Mouse (Mus musculus) monocyte, adult 2 months (primary cell): ENCODE data around the gene Col5a3.

Experiments used
- DNase-seq, 2 experiments: peaks; one replicate each; pipeline ENCODE4 v3.0.0; 2022; ENCODE audit warnings: low spot score in 2 of 2, low read depth in 1 of 2

Gene Col5a3

GRCm38 (mm10) chr9:20749213-20749612, 65.7 kb downstream of the Col5a3 start:
- DNase-seq, result no peak

DNA sequence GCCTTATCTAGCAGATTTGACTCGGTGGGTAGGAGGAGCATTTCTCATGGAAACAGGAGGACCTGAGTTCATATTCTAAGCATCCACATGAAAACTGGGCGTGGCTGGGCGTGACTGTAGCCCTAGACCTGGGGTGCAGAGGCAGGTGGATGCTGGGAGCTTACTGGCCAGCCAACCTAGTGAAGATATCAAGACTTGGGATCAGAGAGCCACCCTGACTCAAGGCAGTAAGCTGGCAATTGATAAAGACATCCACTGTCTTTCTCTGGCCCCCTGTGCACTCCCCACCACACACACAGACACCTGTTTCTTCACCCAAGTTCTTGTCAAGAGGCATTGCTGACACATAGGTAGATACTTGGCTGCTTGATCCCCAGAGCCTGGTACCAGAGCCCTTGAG, 66.3 kb downstream of the Col5a3 start:
- DNase-seq, result no peak

DNA sequence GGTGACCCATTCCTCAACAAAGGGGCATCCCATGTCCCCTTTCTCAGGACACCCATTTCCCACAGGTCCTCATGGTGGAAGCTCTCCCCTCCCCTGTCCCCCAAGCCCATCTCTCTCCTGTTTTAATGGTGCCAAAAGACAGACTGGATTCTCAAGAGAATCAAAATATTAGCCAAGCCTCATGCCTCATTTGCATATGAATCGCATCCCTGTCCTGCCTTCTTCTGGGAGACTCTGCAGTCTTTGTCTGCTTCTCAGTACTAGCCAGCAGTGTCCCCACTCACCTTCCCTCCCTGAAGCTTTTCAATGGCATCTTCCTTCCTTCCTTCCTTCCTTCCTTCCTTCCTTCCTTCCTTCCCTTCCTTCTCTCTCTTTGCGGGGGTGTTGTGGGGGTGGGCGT, 67.2 kb downstream of the Col5a3 start:
- no peak for DNase-seq

DNA sequence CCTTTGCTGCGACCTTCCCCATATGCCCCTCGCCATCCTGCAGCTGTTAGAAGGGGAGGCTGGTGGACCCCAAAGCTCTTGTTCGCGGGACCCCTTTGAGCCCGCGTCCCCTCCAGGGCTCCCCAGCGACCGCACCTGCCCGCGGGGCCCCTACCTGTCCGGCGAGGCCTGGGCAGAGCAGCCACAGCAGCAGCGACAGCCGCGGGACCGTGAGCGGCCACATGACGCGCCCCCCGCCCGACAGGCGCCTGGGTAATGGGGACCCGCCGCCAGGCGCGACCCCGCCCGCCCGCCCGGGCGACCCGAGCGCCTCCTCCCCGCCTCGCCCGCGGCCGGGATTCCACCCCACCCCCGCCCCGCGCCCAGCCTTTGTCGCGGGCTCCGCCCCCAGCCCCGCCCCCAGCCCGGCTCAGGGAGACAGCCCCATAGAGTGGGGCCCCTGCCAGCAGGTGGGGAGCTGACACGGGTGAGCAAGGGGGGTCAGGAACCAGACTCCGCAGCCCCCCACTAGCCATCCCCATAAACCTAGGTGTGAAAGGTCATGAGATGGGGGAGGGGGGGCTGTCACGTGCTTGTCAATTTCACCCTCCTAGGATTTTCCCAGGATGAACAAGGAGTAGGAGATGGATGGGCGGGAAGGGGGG, 68.7 kb downstream of the Col5a3 start, which contains the start of gene Olfm2:
Gene Olfm2, minus strand, starts transcription at position 333 of the 644 bp plus-strand sequence.
- DNase-seq, result no peak

DNA sequence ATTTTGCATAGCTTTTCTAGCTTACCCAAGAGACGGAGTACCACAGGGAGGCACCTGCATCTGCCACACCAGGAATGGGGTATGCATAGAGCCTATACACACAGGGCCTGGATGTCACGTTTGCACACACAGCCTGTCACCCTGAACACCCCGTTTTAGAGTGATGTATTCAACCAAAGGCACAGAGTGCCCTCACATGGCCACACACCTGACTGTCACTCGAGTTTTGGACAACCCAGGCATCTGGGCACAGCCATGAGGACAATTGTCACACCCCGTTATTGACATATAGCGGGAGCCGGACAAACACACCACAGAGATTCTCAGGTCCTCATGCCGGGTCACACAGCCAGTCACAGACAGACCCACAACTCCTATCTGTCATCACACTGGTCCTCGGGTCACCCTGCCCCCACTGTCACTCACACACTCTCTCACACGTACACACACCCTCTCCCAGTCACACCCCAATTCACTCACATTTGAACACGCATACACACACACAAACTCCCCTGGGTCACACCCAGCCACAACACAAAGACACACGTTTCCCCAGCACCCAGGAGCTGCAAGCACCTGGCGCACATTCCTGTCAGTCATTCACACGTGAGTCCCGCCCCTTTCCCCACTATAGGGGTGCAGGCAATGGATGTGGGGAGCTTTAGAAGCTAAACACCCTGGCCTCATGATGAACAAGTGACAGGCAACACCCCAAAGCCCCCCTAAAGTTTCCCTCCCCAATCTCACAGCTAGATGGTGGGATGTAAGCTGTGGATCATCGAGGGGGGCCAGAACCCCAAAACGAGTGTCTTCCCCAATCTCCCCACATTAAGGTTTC, 69.5 kb downstream of the Col5a3 start:
- DNase-seq, result no peak

DNA sequence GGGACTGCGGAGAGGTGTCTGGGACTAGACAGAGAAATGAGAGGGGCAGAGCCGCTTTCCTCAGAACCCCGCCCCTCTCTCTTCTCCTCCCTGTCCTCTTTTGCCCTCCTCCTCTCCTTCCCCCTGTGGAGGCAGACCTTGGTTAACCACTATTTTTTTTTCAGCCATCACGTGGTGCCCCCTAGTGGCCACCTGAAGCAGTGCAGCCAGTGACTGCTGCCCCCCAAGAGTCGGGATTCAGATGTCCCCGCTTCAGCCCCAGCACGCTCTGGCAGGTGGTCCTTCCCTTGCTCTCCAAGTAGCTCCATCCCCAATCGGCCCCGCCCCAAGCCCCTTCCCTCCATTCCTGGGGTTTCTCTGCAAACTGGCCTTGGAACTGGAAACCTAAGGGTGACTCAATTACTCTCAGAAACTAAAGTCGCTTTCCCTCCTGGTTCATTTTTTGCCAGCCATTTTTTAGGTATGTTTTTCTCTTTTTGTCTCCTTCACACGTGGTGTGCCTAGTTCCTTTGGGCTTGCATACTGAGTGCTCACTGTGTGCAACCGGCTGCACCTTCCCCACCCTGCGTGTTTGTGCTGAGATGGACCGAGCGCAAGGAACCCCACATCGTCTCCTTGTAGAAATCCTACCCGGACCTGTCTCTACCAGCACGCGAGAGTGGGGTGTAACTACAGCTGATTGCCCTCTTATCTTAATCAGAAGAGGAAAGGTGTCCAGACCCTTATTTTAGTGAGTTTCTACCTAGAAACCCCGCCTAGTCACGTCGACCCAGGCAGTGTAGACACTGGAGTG, 70.7 kb downstream of the Col5a3 start:
- no peak for DNase-seq

DNA sequence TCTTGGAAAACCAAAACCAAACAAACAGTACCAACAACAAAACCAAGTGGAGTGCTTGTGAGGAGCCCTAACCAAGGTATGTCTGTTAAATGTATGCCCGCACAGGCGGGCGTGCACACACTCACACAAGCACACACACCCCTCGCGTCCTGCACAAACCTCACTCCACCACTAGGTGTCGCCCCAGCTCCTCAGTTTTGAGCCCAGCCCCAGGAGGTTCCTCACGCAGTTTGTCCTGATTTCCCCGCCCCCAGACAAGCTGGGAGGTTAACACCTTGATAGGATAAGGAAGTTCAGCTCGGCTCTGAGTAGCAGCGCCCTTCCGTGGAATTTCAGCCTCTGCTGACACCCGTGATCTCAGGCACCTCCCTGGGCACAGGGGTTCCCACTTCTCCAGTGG, 74.5 kb downstream of the Col5a3 start:
- DNase-seq, result peak; percentile 29 to 47

GRCm38 (mm10) chr9:20738251-20738999, 76.4 kb downstream of the Col5a3 start:
- DNase-seq, result no peak

DNA sequence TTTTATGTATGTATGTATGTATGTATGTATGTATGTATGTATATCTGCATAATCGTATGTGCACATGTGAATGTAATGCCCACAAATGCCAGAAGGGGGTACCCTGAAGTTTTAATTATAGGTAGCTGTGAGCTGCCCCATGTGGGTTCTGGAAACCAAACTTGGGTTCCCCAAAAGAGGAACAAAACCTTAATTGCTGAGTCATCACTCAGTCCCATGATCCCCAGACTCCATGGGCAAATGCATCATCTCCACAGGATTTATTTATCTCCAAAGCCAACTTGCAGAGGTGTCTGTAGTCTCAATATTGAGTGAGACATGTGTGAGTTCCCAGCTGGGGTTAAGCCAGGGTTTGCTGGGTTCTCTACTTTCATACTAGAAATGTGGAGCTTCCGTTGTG, 77.6 kb downstream of the Col5a3 start:
- DNase-seq, result no peak

DNA sequence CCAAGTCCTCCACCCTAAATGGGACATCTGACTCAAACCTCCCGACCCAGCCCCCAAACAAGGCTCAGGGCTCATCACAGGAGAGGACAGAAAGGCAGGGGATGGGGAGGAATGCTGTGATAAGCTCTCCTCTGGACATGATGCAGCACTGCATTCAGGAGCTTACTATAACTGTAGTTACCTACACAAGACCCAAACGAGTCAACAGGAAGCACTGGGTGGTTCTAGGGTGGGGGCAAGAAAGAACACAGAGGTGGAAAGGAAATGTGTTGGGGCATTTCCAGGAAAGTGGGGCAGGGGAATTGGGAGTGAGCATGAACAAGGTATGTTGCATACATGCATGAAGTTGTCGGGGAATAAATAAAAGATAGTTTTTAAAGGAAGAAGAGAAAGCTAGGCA, 80.2 kb downstream of the Col5a3 start:
- no peak for DNase-seq

DNA sequence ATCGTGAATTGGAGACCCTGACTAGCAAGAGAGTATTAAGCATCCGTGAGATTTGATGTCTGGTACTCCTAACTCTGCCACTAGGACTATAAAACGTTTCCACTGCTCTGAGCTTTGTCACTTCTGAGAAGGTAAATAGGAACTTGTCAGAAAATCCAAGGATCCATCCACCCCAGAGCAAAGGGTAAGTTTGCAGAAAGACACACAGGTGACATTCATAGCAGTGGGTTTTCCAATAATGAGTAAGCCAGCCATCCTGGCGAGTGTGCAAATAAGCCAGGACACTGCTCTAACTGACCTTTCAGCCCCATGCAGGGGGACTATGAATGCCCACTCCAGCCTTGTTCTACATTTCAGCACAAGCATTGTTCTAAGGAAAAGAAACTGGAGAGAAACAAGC, 83.1 kb downstream of the Col5a3 start:
- no peak for DNase-seq

DNA sequence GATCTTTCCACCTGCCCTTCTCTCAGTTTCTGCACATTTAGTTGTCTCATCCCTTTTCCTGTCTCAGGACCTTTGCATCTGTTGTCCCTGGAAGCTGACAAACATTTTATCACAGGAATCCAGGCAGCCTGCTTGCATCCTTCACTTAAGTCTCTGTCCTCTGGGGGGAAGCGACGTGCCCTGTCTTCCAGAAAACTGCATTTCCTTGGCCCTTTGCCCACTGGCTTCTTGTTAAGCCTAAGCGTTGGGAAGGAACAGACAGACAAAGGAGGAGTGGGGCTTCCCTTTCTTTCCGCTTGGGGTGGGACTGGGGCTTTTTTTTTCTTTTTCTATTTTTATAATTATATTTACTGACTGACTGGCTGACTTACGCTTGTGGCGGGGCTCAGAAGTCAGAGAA, 85.4 kb downstream of the Col5a3 start:
- no peak for DNase-seq

DNA sequence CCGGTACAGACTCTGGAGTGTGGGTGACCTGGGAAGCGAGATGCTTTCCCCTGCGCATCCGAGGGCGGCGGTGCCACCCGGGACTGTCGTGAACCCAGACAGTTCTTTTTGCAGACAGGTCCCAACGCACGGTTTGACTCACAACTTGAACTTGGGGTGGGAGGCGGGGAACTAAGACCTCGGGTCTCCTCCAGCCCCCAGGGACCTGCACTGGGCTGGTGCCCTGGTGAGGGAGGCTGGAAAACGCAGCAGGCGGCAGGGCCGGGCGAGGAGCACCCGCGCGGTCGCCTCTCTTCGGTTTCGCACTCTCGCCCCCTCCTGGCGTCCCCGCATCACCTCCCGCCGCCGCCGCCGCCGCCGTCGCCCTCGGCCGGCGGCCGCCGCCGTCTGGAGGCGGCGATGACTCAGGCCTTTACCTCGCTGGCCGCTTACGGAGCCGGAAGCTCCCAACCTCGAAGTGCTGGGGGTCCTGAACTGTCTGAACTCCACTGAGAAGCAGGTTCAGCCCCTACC, 87.2 kb downstream of the Col5a3 start:
- DNase-seq, result no peak

GRCm38 (mm10) chr9:20726859-20727600, 87.8 kb downstream of the Col5a3 start:
- DNase-seq, result no peak

DNA sequence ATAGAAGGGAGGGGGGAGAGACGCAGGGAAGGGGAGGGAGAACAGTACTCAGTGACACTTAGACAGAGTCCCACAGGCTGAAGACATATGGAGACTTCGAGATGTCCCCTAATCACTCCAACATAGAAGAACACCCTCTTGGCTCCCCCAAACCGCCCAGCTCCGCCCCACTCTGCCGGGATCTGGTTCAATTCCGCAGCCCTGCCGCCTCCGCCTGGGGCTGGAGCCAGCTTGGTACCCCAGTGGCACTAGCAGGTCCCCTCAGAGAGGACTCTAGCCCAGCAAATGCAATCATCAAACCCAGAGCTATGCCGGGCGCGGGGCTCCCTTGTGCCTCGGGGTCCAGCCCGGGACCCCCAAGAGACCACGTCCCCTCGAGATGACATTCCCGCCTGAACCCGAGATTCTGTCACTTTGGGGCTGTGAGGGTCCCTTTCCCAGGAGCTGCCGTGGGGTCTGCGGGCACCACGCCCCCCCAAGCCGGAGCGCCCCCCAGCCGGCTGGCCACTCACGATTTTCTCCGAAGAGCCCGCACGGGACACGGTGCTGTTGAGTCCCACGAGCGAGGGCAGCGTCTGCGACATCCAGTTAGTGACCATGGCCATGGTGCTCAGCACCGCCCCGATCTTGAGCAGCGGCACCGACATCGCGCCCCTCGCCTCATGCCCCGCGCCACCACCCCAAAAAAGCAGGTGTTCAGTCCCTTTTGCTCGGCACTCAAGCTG, 88.6 kb downstream of the Col5a3 start:
- DNase-seq, result no peak

GRCm38 (mm10) chr9:20721582-20721981, 93.3 kb downstream of the Col5a3 start:
- no peak for DNase-seq
